Mouse (Mus musculus) heart, postnatal 36 days (tissue): Measurements from ENCODE around the gene Coq10a. TPM values are rescaled to one million over a fixed set of nuclear protein-coding genes. Genes with fewer than 3 reads are reported as not detected.

Source experiments
- DNase-seq, 2 experiments: peaks; one replicate each; pipeline ENCODE4 v3.0.0; 2021 to 2022
- intact Hi-C: fragments of 180-260 bp; cut with DNase I; formaldehyde crosslinking; loops from one replicate; pipeline ENCODE4 v1.15.1; 2025
- total RNA-seq, 2 experiments: library from RNA; stranded (reverse); gene quantifications; 2 replicates each; pipeline ENCODE4 v1.2.3; 2021

Gene Coq10a
- total RNA-seq, result 100 to 1,000 TPM; 304 to 339 TPM

- DNase-seq, result peak; percentile 88 to 92
- intact Hi-C loops, result no loop called here
Measured at GRCm38 (mm10) chr10:128368402-128369217, at the start of gene Coq10a. Coq10a (minus strand) TSS chr10:128368997.

DNA sequence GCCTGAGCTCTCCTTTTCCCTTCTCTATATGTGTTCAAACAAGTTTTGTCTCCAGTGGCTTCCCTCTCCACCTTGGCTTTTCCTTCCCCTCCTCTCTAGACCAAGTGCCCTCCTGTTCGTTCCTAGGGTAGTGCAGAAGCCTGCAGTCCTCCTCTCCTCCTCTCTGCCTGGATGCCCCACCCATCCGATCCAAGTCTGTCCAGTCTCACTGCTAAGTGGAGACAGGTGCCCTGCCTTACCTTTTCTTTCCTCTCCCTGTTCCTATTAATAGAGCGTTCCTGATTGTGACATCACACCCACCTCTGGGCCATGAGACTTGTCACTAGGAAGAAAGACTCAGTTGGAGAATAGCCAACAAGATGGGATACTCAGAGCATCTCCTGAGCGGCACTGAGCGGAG is 46.1 kb upstream of the Coq10a start:
- intact Hi-C loops, result loop anchor here (5.0 kb wide), 1 partner anchor 132 kb away; the partner anchor contains the start of genes Rpl41 and Zc3h10
- no peak for DNase-seq

- intact Hi-C loops, result loop anchor here (5.0 kb wide), 1 partner anchor 134 kb away; the partner anchor contains the start of genes Rpl41 and Zc3h10
Measured at GRCm38 (mm10) chr10:128413076-128413475, 44.3 kb upstream of the Coq10a start.

DNA sequence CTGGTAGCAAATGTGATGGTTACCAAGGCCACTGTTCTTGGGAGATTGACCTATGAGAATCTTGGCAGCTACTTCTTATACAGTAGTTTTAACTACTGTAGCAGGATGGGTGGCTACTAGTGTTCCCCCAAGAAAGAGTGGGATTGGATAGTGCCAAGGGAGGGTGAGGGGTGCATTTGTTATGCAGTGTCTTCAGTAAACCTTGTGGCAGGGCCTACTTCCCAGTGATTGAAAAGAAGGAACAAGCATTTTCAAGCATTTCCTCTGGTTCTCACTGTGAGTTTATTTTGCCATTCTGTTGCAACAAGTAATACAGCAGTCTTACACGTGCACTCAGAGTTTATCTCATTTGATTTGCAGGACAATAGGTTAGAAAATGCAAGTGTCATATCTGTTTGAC is 43.8 kb upstream of the Coq10a start:
- no peak for DNase-seq
- intact Hi-C loops, result loop anchor here (5.0 kb wide), 1 partner anchor 135 kb away; the partner anchor contains the start of genes Rpl41 and Zc3h10

More at GRCm38 (mm10) chr10:128413076-128413475, 44.3 kb upstream of the Coq10a start:
- DNase-seq, result no peak

- DNase-seq, result peak in 1 of 2 experiments; percentile 39
Measured at GRCm38 (mm10) chr10:128412055-128412381, 43.2 kb upstream of the Coq10a start.

GRCm38 (mm10) chr10:128411211-128412054 is 42.6 kb upstream of the Coq10a start, which contains the start of the genes Nabp2 and Rnf41:
Nabp2 (minus strand) TSS chr10:128411492.
Rnf41 (plus strand) TSS chr10:128411657.
- intact Hi-C loops, result loop anchor here (2.0 to 5.0 kb wide), 2 partner anchors 77 to 136 kb away; partner anchors contain the start of genes Rpl41 and Zc3h10
- DNase-seq, result peak; percentile 96 to 98

More at GRCm38 (mm10) chr10:128412055-128412381, 43.2 kb upstream of the Coq10a start:
- intact Hi-C loops, result loop anchor here (5.0 kb wide), 1 partner anchor 135 kb away; the partner anchor contains the start of genes Rpl41 and Zc3h10

GRCm38 (mm10) chr10:128410560-128410845 is 41.7 kb upstream of the Coq10a start:
- DNase-seq, result no peak
- intact Hi-C loops, result loop anchor here (2.0 to 5.0 kb wide), 2 partner anchors 76 to 137 kb away; partner anchors contain the start of genes Rpl41 and Zc3h10

- DNase-seq, result peak; percentile 93 to 98
- intact Hi-C loops, result loop anchor here (1.0 to 5.0 kb wide), 4 partner anchors 33 to 137 kb away; partner anchors contain the start of genes Ankrd52, Rpl41 and Zc3h10
Measured at GRCm38 (mm10) chr10:128409692-128410559, 41.1 kb upstream of the Coq10a start.

- DNase-seq, result no peak
- intact Hi-C loops, result loop anchor here (1.0 kb wide), 2 partner anchors 32 to 46 kb away; partner anchors contain the start of gene Ankrd52
Measured at GRCm38 (mm10) chr10:128408591-128409535, 40.1 kb upstream of the Coq10a start.

GRCm38 (mm10) chr10:128403931-128404330 is 35.1 kb upstream of the Coq10a start:
- intact Hi-C loops, result no loop called here
- DNase-seq, result no peak

- no peak for DNase-seq
- intact Hi-C loops, result no loop called here
Measured at GRCm38 (mm10) chr10:128401638-128402037, 32.8 kb upstream of the Coq10a start.

DNA sequence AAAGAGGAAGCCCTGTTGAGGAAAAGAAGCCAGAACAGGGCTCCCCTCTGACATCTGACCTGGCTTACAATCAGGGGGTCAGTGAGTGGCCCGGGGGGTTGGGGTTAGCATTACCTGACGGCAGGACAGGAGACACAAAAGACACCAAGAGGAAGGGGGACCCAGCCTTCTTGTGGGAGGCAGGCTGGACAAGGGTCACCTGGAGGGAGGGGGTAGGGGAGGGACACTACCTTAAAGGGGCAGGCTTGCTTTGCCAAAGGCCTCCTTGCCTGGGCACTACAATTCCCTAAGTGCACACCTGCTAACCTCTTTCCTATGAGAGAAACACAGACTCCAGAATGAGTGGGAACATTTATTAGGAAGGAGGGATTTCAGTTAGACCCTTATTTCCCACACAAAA is 32.3 kb upstream of the Coq10a start, which contains the start of gene Slc39a5:
TSS of gene Slc39a5 (minus strand) at position 174 of the 400 bp plus-strand sequence.
- DNase-seq, result no peak
- intact Hi-C loops, result no loop called here

DNA sequence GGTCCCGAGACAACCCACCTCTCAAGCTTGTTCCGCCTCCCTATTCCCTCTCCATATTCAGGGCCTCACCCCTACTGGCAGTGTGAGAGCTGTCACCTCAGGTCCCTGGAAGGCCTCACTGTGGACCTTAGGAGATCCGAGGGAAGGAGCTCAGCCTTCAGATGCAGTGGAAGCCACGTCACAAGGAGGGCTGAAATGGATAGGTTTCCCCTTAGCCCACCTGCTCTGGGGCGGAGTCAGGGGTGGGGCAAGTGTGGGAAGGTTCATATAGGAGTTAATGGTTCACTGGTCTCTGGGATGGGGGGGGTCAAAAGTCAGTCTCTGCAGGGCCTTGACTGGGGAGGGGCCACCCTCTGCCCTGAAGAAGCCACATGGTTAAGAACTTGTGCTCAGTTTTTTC is 31.5 kb upstream of the Coq10a start:
- DNase-seq, result no peak

DNA sequence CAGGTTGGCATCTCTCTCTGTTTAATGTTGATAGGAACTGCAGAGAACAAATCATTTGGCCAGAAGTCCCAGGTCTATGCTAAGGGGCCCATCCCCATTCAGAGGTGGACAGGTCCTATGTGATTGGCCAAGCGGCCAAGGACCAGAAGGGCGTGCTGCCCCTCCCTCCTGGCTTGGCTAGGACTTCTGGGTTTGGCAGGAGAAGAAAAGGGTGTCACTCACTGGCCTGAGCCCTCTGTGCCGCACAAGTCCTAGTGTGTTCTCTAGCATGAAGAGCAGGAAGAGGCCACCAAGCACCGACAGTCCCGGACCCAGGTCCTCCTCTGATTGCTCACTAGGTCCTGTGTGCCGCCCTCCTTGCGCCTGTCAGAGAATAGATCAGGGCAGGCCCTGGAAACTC is 28.7 kb upstream of the Coq10a start:
- peak in 1 of 2 experiments; percentile 30 for DNase-seq
- intact Hi-C loops, result no loop called here

More for the DNA sequence above, 31.5 kb upstream of the Coq10a start:
- intact Hi-C loops, result no loop called here

DNA sequence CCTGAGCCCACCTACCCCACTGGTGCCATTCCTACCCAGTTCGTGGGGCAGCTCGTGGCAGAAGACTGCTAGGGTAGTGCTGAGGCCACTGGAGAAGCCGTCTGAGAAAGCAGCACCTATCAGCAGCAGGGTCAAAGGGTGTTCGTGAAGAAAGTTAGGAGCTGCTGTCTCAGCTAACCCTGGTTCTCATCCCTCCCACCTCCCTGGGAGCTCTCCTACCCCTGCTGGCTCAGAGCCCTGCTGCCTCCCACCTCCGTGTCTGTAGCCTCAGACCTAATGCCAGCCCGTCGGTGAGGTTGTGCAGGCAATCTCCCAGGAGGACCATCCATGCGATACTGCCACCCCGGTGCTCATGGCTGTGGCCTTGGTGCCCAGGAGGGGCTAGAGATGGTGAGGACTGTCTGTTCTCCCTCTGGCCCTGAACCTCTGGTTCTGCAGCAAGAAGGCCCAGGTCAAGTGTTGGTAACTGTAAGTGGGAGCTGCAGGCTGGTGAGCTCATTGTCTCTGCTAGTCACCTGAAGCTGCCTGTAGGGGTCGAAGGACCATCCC is 28.0 kb upstream of the Coq10a start:
- intact Hi-C loops, result no loop called here
- DNase-seq, result no peak

GRCm38 (mm10) chr10:128396017-128396673 is 27.3 kb upstream of the Coq10a start:
- intact Hi-C loops, result no loop called here
- DNase-seq, result no peak

DNA sequence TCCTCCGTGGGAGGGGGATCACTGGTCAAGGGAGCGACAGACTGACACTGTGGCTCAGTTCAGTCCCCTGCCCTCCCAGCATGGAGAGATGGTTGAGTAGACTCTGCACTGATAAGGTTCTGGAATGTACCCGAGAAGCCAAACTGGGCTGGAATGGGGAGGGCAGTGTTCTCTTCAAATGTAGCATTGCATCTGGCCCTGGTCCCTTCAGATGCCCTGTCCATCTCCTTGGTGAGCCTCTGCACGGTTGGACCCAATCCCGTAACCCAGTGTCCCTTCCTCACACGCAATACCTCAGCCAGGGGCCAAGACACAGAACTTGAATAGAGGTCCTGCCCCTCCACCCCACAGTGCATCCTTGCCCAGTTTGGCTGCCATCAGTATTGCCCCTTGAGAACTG is 23.1 kb upstream of the Coq10a start:
- intact Hi-C loops, result no loop called here
- DNase-seq, result no peak

DNA sequence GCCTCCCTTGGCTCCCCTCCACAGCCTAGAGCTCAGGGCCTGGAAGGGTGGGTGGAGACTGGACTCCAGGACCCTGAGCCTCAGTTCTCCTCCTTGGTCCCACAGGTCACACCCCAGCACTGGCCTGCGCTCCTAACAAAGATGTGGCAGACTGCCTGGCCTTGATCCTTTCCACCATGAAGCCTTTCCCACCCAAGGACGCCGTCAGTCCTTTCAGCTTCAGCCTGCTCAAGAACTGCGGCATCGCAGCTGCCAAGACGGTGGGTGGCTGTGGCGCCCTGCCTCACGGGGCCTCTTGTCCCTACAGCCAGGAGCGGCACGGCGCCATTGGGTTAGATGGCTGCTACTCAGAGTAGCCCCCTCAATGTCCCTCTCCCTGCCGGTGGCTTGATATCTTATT is 21.6 kb upstream of the Coq10a start:
- intact Hi-C loops, result no loop called here
- no peak for DNase-seq
